Mouse (Mus musculus) embryonic facial prominence, embryonic 13.5 days (tissue): ENCODE results near the gene Dlg5. TPM values are rescaled to one million over a fixed set of nuclear protein-coding genes. Genes with fewer than 3 reads are reported as not detected.

Source experiments
- ATAC-seq: fragments of 200-750 bp; cut with Nextera tagmentation; 2 replicates; pipeline ENCODE4 v1.8.0; 2017; ENCODE audit warnings: low read depth; ENCODE audit not compliant: insufficient number of reproducible peaks, insufficient read depth, low FRiP score, low TSS enrichment
- H3K27ac ChIP-seq: fragments of 300-500 bp; sonication (generic); 2 replicates; pipeline ENCODE4 v1.5.1; 2015; ENCODE audit warnings: moderate library complexity, mild to moderate bottlenecking, inconsistent platforms
- H3K27me3 ChIP-seq: fragments of 300-500 bp; sonication (generic); 2 replicates; pipeline ENCODE4 v1.6.1; 2015; ENCODE audit warnings: mild to moderate bottlenecking, inconsistent platforms
- H3K36me3 ChIP-seq: fragments of 300-500 bp; sonication (generic); 2 replicates; pipeline ENCODE4 v1.6.1; 2015; ENCODE audit warnings: mild to moderate bottlenecking, inconsistent platforms
- H3K4me1 ChIP-seq: fragments of 300-500 bp; sonication (generic); 2 replicates; pipeline ENCODE4 v1.6.1; 2015; ENCODE audit warnings: inconsistent platforms
- H3K4me2 ChIP-seq: fragments of 300-500 bp; sonication (generic); 2 replicates; pipeline ENCODE4 v1.6.1; 2015; ENCODE audit warnings: moderate library complexity, mild to moderate bottlenecking, inconsistent platforms
- H3K4me3 ChIP-seq: fragments of 300-500 bp; sonication (generic); 2 replicates; pipeline ENCODE4 v1.5.1; 2015; ENCODE audit warnings: mild to moderate bottlenecking, inconsistent platforms
- H3K9ac ChIP-seq: fragments of 300-500 bp; sonication (generic); 2 replicates; pipeline ENCODE4 v1.6.1; 2015; ENCODE audit warnings: mild to moderate bottlenecking, inconsistent platforms
- H3K9me3 ChIP-seq: fragments of 300-500 bp; sonication (generic); 2 replicates; pipeline ENCODE4 v1.6.1; 2016; ENCODE audit warnings: inconsistent platforms
- WGBS: fragments of 180-500 bp; shearing (Covaris S2); methylation state at CpG from one replicate; pipeline ENCODE4 v1.1.7; 2015; ENCODE audit warnings: mixed read lengths; 5-methylcytosine and 5-hydroxymethylcytosine counted together
- polyA plus RNA-seq: library from polyadenylated mRNA; unstranded; fragments of >200 nt; fragmentation: Nextera tagmentation; extraction: Ambion mirVana; gene quantifications from 2 replicates; pipeline ENCODE4 v1.2.1, GENCODE M21; 2015

Gene Dlg5
- polyA plus RNA-seq, 1 experiment from 2014 or later: 27.3 TPM

DNA sequence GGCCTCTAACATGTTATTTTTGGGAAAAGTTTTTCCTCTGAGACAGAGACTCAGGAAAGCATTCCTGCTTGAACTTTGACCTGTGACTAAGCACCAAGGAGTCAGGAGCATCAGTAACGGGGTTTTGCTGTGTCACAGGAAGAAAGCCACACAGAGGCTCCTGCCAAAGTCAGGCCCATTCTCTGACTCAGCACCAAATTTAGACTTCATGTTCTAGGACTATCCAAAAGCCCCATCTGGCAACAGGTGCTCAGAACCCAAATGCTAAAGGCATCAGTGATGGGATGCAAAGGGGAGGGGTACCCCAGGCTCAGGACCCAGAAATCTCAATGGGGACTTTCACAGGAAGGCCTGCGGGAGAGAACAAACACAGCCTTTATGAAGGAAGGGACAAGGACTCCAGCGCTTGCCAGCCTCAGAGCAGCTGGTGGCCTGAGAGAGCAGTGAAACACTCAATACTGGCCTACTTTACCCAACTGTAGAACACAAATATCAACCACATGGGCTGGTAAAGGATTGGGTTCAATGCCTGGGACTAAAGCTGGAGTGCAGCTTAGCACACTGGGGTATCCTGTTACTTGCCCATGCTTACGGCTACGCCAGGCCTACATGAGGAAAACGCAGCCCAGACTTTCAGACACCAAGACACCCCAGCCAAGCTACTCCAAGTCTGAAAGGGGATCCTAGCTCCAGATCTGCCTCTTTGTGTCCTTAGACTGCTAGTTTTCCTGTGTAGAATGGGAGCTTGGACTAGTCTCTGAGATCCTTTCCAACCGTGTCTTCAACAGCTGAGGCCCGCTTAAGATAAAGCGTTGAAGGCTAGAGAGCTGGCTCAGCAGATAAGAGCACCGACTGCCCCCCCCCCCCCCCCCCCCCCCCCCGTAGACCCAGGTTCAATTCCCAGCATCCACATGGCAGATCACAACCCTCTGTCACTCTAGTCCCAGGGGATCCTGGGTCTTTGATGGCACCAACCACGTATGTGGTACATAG is 12.8 kb downstream of the Dlg5 start:
- Histone ChIP-seq H3K4me1 (peaks cover 55% of the 10 kb centered on the region), H3K4me3 (no peak overlapping the region), H3K27ac (peak overlapping the region; percentile 64; the same call in 1 of the 2 replicates), H3K4me2 (no peak overlapping the region), H3K27me3 (no peaks in the 10 kb centered on the region), H3K9me3 (no peaks in the 10 kb centered on the region), H3K9ac (no peak overlapping the region), H3K36me3 (no peaks in the 10 kb centered on the region; the same call in 1 of the 2 replicates)
- ATAC-seq: no peak
- WGBS: 48% methylated on average over 11 of the region's 12 CpGs

DNA sequence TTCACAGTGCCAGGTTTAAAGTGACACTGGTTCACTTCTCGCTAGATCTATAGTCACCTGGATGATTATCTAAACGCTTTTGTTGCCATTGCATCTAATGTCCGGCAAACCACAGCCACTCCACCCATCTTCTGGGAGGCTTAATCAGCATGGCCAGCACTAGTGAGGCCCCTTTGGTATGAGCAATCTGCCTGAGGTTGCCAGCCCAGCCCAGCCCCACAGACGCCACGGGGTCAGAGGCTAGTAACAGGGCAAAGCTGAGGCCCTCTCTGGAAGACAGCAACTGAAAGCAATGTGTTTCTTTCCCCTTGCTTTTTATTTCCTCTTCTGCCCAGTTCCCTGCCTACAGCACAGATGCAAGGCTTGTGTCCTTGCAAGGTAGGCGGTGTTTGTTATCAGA is 17.2 kb downstream of the Dlg5 start:
- no peak for ATAC-seq
- Histone ChIP-seq H3K36me3 (no peaks in the 10 kb centered on the region; the same call in 1 of the 2 replicates), H3K9me3 (no peaks in the 10 kb centered on the region), H3K27ac (no peak overlapping the region), H3K4me3 (no peak overlapping the region), H3K4me1 (peaks cover 34% of the 10 kb centered on the region), H3K9ac (no peak overlapping the region), H3K4me2 (no peak overlapping the region), H3K27me3 (no peaks in the 10 kb centered on the region)
- WGBS: 68% methylated on average over 6 of the region's 6 CpGs

GRCm38 (mm10) chr14:24227015-24227414 is 18.7 kb downstream of the Dlg5 start:
- no peaks in the 10 kb centered on the region for H3K27me3 ChIP-seq
- 87% methylated on average over 8 of the region's 8 CpGs for WGBS
- H3K4me1 ChIP-seq: peaks cover 32% of the 10 kb centered on the region
- no peak overlapping the region for H3K27ac ChIP-seq
- ATAC-seq: no peak
- no peaks in the 10 kb centered on the region; the same call in 1 of the 2 replicates for H3K36me3 ChIP-seq
- H3K9me3 ChIP-seq: no peaks in the 10 kb centered on the region
- H3K4me3 ChIP-seq: no peak overlapping the region
- H3K9ac ChIP-seq: no peak overlapping the region
- no peak overlapping the region for H3K4me2 ChIP-seq

DNA sequence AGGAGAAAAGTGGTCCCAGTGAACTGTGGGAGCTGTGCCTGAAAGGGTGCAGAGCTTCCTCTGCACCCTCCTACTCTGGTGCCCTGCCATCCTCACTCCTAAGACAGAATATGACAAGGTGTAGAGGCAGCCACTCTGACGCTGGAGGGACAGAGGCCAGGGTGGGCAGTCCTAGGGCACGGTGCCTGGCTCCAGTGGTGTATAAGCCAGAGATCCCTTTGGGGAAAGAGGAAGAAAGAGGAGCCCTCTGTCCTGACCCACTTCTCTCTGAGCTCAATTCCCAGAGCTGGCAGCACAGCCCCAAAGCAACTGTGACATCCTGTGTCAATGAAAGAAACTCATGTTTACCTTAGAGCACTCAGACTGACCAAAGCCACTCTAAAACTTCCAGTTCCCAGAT is 19.4 kb downstream of the Dlg5 start:
- Histone ChIP-seq H3K27me3 (no peaks in the 10 kb centered on the region), H3K36me3 (no peaks in the 10 kb centered on the region; the same call in 1 of the 2 replicates), H3K4me1 (peaks cover 25% of the 10 kb centered on the region), H3K4me3 (no peak overlapping the region), H3K4me2 (no peak overlapping the region), H3K27ac (no peak overlapping the region), H3K9ac (no peak overlapping the region), H3K9me3 (no peaks in the 10 kb centered on the region)
- no peak for ATAC-seq
- WGBS: 85% methylated on average over 2 of the region's 2 CpGs

DNA sequence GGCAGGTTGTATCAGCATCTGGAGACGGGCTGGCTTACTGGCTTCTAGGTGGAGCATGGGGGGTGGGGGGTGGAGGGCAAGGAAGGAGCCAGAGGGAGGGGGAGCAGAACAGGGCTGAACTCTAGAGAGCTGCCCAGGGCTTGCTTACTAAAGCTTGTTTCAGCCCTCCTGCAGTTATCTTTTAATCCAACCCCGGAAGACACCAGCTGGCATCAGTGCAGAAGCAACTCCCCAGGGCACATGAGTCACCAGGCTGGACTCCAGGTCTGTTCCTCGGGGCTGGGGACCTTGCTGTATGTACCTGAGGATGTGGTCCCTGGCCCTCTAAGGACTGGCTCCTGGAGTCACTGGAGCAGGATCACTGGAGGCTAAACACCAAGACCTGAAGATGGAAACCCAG is 23.0 kb downstream of the Dlg5 start:
- no peak overlapping the region for H3K27ac ChIP-seq
- H3K4me1 ChIP-seq: peaks cover 35% of the 10 kb centered on the region
- 27% methylated on average over 3 of the region's 3 CpGs for WGBS
- H3K4me2 ChIP-seq: no peak overlapping the region
- H3K27me3 ChIP-seq: no peaks in the 10 kb centered on the region
- H3K36me3 ChIP-seq: no peaks in the 10 kb centered on the region; the same call in 1 of the 2 replicates
- ATAC-seq: no peak
- H3K4me3 ChIP-seq: no peak overlapping the region
- H3K9me3 ChIP-seq: no peaks in the 10 kb centered on the region
- no peak overlapping the region for H3K9ac ChIP-seq

- H3K4me3 ChIP-seq: no peak overlapping the region
- no peak overlapping the region for H3K9ac ChIP-seq
- no peaks in the 10 kb centered on the region for H3K9me3 ChIP-seq
- H3K4me2 ChIP-seq: no peak overlapping the region
- H3K27ac ChIP-seq: no peak overlapping the region
- no peaks in the 10 kb centered on the region for H3K27me3 ChIP-seq
- 86% methylated on average over 3 of the region's 3 CpGs for WGBS
- no peaks in the 10 kb centered on the region; the same call in 1 of the 2 replicates for H3K36me3 ChIP-seq
- no peak for ATAC-seq
- H3K4me1 ChIP-seq: peaks cover 40% of the 10 kb centered on the region
Observed at GRCm38 (mm10) chr14:24222273-24222672, 23.4 kb downstream of the Dlg5 start.

DNA sequence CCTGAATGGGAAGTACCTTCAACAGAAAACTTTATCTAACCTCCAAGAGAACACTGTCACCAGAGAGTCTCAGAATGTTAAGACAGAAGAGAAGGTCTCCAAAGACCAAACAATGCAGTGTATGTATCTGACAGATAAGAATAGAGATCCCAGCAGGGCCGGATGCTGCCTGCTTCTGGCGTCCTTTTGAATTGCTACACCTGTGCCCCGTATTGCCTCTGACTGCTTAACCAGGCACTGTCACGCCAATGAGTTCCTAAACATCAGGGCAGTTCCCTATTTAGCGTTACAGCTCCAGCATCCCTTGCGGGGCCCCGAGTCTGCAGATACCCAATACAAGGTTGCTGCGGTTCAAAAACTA is 28.4 kb downstream of the Dlg5 start:
- WGBS: 52% methylated on average over 8 of the region's 8 CpGs
- Histone ChIP-seq H3K4me1 (peaks cover 75% of the 10 kb centered on the region), H3K9me3 (no peaks in the 10 kb centered on the region)

DNA sequence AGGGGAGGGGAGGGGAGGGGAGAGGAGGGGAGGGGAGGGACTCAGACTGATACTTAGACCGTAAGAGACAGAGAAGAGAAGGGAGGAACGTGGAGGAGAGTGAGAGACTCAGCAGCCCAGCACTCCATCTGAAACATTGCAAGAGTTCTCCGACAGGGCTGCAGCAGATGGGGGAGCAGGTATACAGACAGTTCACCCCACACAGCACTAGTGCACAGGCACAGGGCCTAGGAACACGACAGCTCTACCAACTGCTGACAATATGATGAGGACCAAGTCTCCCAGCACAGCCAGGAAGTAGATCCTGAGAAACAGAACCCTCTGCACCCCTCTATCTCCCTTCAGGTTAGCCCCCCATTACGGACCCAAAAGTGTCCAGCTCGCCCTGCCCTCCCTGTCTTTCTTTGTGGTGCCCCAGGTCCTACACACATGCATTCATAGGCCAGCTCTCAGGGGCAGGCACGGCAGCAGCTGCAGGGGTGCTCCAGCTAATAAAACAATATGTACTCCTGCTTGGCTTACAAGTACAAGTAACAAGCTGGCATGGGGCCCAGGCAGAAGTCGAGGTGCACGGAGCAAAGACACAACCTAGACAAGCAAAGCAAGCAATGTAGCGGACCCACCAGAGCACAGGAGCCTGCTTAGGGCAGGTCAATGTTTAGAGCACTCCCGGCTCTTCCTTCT is 28.9 kb downstream of the Dlg5 start:
- Histone ChIP-seq H3K4me2 (0 out of 2 replicates have a peak overlapping the region, but pooled peaks have one; percentile 9), H3K4me3 (no peak overlapping the region), H3K4me1 (peaks cover 80% of the 10 kb centered on the region), H3K36me3 (no peaks in the 10 kb centered on the region), H3K27ac (peak overlapping the region; percentile 48), H3K9me3 (no peaks in the 10 kb centered on the region), H3K9ac (0 out of 2 replicates have a peak overlapping the region, but pooled peaks have one; percentile 21), H3K27me3 (no peaks in the 10 kb centered on the region)
- ATAC-seq: no peak
- 42% methylated on average over 11 of the region's 11 CpGs for WGBS

More for the DNA sequence above, 28.4 kb downstream of the Dlg5 start:
- no peaks in the 10 kb centered on the region for H3K36me3 ChIP-seq
- ATAC-seq: no peak
- H3K27me3 ChIP-seq: no peaks in the 10 kb centered on the region
- H3K27ac ChIP-seq: peak overlapping the region; percentile 48
- no peak overlapping the region for H3K9ac ChIP-seq
- H3K4me3 ChIP-seq: no peak overlapping the region
- H3K4me2 ChIP-seq: no peak overlapping the region

DNA sequence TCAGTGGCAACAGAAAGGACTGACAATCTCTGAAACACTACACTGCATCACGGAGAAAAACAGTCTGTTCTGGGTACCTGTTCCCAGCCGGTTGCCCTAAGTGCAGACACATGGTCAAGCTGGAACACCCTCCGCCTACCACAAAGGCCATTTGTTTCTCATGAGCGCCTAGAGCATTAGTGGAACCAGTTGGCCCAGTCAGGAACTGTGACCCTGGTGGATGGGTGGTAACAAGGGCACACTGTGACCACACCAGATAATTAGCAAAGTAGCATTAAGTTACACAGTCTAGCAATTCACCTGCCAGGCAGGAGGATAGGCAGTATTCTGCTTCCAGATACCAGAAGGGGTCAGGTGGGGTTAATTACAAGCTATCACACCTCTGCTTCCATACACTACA is 29.7 kb downstream of the Dlg5 start:
- H3K36me3 ChIP-seq: no peaks in the 10 kb centered on the region
- H3K9ac ChIP-seq: no peak overlapping the region
- ATAC-seq: no peak
- no peak overlapping the region; the same call in 1 of the 2 replicates for H3K27ac ChIP-seq
- H3K4me1 ChIP-seq: peaks cover 84% of the 10 kb centered on the region
- no peaks in the 10 kb centered on the region for H3K27me3 ChIP-seq
- 29% methylated on average over 4 of the region's 4 CpGs for WGBS
- H3K4me2 ChIP-seq: no peak overlapping the region
- H3K9me3 ChIP-seq: no peaks in the 10 kb centered on the region
- H3K4me3 ChIP-seq: no peak overlapping the region

- Histone ChIP-seq H3K4me1 (peaks cover 85% of the 10 kb centered on the region), H3K27me3 (no peaks in the 10 kb centered on the region), H3K4me2 (0 out of 2 replicates have a peak overlapping the region, but pooled peaks have one; percentile 9), H3K27ac (peak overlapping the region; percentile 63; the same call in 1 of the 2 replicates), H3K4me3 (no peak overlapping the region), H3K36me3 (no peaks in the 10 kb centered on the region), H3K9ac (no peak overlapping the region), H3K9me3 (no peaks in the 10 kb centered on the region)
- no peak for ATAC-seq
- WGBS: 44% methylated on average over 9 of the region's 9 CpGs
Observed at GRCm38 (mm10) chr14:24214436-24214835, 31.3 kb downstream of the Dlg5 start.

DNA sequence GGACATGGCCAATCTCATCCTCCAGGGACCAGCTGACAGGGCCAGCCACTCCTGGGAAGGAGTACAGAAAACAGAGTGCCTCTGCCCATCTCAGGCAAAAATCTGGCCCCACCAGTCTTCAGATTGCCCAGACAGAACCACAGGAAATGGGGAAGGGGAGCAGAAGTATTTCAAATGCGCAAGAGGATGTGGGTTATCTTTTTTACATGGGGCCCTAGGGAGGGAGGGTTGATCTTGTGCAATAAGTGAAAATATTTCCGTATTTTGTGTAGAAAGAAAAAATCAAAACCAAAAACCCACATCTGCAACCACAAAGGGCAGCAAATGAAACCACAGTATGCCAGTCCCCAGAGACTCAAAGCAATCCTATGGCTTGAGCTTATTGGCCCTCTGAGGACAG is 32.4 kb downstream of the Dlg5 start:
- no peak overlapping the region for H3K4me3 ChIP-seq
- no peak overlapping the region for H3K4me2 ChIP-seq
- H3K36me3 ChIP-seq: no peaks in the 10 kb centered on the region
- ATAC-seq: no peak
- H3K27me3 ChIP-seq: no peaks in the 10 kb centered on the region
- H3K27ac ChIP-seq: peak overlapping the region; percentile 63
- H3K9ac ChIP-seq: no peak overlapping the region
- H3K9me3 ChIP-seq: no peaks in the 10 kb centered on the region
- H3K4me1 ChIP-seq: peaks cover 84% of the 10 kb centered on the region
- 30% methylated on average over 2 of the region's 2 CpGs for WGBS
